Mouse (Mus musculus): ENCODE measurements at regions not wholly inside any gene's neighbourhood (a gene's known extent, or its start where the extent isn't known, plus 50 kb on each side); places are given as distances from the start of the nearest gene placed in this dataset.
A peak's percentile ranks its signal among the peaks of the same experiment; 100 is the strongest.

DNA sequence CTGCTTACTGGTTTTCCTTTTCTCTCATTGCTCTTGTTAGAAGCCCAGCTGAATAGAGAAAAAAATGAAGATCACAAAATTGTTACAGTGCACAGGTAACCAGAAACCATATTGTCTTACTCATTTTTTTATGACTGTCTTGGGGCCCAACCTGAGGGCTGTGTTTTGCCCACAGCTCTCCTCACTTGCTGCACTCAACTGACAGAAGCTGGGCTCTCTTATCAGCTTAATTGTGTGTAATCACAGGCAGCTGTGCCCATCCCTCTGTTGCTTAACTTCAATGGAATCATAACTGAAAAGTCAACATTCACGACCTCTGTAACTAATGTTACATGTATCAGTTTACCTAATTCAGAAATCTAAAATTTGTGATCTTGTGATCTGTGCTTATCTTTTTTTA lies 95.1 kb upstream of the Ankrd50 start:
- no peak for DNase-seq (ENCODE audit: low spot score)

DNA sequence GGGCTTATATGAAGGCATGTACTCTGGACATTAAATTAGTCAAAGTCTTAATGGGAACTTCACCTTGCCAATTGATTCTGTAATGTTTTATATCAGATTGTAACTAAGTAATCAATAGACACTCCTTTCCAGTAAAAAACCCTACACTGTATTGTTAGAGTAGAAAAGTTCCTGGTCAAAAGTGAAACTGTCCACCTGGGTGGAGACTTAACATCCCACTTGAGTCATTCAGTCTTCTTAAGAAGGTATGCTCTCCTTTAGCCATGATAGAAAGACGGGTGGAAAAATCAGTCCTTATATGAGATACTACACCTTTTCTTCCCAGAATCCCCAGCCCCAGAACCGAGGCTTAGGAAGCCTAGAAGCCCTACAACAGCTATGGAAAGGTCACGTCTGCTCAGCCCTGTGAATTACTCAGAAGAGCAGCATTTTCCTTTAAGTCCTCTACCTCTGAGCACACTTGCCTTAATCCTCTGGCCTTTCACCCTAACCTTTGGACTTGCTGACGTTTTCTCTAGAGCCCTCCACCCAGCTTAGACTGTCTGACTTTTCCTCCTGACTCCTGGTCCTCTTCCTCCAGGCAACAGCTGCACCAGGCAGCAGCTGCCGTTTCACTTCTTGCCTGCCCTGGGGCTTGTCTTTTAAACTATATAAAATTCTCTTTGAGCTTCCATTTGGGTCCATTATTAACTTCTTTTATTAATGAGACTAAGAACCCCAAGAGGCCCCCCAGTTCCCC lies 93.4 kb upstream of the Ankrd50 start:
- DNase-seq (ENCODE audit: low spot score): no peak

DNA sequence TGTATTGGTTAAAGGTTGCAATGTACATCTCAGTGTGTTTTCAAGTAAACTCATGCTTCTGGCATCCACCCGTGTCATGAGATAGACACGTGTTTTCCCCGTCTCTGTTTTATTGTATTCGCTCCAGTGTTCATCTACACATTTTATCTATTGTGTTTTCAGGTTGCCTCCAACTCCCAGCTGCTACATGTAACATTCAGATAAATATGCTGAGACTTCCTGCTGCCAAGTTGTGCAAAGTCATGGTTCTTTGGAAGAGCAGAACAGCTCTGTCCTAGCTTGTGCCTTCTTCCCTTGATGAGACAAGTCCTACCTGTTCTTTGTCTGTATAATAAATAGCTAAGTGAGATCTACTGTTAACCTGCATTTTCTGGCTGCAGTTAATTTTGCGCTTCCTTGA lies 89.0 kb upstream of the Ankrd50 start:
- DNase-seq (ENCODE audit: low spot score): no peak

DNA sequence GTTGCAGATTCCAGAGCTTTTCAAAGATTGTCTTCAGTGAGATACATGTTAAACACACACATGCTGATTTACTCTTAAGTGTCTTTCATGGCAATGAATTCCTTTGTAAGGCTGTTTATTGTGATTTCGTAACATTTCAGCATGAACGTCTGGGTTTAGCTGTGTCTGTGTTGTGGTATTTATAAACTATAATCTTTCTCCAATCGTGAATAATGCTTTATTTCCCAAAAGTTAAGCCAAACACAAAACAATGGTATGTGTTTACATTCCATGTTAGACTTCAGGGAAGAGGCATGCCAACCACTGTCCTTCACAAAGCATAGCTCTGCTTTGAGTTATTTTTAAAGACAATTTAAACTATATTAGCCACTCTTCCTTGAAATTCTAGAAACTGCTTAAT lies 87.5 kb upstream of the Ankrd50 start:
- no peak for DNase-seq (ENCODE audit: low spot score)

DNA sequence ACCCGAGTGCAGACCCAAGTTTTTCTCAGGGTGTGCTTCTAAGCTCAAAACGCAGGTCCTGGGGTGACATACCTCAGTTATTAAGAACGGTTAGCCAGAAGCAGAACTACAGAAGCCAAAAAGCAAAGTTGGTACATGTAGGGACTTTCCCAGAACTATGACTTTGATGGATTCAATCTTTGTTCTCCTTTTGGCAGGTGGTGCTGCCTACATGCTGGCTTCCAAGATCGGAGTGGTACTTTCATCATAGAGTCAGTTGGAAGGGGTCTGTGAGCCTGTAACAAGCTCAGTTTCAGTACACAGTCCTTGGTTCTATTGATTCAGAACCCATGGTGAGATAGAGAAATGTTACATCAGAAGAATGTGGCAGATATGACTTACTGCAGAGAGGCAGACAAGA lies 86.6 kb upstream of the Ankrd50 start:
- no peak for DNase-seq (ENCODE audit: low spot score)

DNA sequence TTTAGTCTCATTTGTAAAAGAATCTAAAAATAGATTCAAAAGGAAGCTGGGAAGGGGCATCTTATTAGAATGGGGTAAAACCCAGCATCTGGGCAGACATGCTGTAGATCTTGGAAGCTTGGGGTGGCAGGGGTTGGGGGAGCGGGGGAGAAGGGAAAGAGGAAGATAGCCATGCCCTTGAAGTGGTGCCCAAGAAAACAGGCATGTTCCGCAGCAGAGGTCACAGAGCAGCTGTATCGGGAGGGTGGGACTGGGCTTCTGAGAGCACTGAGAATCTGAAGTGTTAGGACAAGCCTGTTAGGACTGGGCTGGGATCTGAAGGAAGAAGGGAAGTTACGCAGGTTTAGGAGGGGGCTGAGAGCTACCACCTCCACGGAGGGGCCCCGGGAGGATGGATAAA lies 84.4 kb upstream of the Ankrd50 start:
- DNase-seq (ENCODE audit: low spot score): no peak

DNA sequence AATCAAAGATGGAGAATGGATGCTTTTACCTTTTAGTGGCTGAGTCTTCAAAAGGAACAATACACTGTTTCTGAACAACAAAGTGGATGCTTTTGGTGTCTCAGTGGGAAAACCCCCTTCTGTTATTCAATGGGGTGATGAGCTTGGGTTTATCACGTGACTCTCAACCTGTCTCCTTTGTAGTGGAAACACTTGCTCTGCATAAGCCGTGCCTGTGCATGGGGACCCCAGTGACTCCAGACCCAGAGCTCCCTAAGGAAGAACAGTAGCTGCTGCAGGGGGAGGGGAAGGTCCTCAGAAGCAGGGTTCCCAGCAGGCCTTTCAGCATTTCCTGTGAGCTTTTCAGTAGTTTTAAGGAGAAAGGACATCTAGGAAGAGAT lies 83.9 kb upstream of the Ankrd50 start:
- DNase-seq (ENCODE audit: low spot score): no peak

DNA sequence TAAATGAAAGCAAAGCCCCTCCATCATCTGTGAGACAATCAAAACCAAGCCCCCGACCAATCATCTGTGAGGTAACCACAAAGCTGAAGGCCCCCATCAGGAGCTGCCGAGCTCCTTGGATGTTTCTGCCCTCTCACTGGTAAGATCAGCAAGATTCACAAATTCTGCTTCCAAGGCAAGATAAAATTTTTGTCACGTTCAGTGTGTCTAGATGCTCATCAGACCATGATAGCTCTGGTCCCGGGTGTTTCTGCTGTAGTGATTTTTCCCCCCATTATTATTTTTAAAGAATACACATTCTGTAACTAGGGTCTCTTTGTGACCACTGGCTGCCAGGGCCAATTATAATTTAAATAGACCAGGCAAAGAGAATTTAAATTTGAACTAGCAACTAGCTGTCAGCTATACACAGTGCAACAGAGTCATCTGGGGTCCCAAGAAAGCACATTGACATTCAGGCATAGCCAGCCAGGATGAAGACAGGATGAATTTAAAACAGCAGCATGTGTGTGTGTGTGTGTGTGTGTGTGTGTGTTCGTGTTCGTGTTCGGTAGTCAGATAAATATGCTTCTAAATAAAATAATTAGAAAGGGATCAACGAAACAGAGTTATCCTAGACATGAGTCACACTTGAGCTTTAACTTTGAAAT lies 83.4 kb upstream of the Ankrd50 start:
- no peak for DNase-seq (ENCODE audit: low spot score)

DNA sequence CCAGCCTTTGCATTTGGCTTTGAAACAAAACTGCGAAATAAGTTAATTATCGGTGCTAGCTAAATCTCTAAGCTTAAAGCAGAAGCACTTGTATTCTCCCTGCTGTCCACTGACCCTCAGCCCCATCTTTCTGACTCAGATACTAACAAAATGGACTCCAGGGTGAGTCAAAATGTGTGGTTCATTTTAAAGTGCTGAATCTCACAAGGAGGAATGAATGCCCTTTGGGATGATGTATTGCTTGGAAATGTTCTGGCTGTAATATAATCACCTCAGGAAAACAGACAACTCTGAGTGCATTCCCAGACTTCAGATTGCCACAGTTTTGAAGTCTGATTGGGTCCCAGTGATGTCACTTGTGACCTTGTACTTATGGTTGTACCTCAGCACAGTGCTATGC lies 81.9 kb upstream of the Ankrd50 start:
- no peak for DNase-seq (ENCODE audit: low spot score)

DNA sequence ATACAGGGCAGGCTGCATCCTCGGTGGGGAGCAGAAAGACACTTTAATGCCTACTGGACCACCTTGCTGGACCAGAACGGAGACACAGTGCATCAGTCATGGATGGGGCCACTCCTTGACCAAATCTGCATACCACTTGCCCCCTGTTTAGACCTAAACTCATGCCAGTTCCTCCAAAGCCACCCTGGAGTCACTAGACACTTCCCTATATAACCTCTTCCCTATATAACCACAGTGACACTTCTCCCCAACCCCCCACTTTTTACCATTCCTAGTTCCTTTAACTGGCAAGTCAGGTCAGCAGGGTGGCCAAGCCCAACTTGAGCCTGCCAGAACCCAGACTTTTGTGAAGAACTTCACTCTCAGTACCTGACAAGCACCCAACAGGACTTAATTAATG lies 80.2 kb upstream of the Ankrd50 start:
- peak; percentile 10 for DNase-seq (ENCODE audit: low spot score)

DNA sequence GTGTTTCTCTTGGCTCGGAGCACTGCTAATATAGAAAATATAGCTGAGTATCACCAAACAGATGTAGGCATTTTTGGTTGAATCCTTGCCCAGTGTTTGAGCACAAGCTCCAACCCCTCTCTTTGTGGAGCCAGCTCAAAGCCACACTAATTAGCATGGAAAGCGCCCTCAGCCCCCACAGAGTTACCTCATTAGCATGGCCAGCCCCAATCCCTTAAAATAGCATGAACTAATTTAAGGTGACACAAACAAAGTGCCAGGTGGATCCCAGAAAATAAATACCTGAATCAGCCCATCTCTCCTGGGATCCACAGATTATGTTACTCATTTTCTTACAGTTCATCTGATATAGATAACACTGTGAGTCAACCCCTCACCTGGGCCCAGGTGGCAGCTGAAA lies 79.7 kb upstream of the Ankrd50 start:
- DNase-seq (ENCODE audit: low spot score): no peak

DNA sequence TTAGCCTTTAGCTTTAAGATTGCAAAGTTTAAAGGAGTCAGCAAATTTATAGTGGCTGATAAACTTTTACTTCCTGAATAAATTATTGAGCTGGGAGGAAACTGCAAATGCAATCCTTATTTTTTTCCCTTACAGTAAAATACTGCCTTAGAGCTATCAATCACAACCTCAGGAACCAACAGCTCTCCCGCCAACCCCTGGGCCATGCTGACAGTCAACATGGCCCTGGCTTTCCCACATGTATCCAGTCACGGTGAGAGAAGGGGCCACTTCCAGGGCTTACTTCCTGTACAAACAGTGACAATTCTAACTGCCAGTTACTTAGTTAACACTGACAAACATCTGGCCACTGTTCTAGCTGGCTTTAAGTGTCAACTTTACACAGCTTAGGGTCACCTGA lies 76.5 kb upstream of the Ankrd50 start:
- DNase-seq (ENCODE audit: low spot score): no peak

DNA sequence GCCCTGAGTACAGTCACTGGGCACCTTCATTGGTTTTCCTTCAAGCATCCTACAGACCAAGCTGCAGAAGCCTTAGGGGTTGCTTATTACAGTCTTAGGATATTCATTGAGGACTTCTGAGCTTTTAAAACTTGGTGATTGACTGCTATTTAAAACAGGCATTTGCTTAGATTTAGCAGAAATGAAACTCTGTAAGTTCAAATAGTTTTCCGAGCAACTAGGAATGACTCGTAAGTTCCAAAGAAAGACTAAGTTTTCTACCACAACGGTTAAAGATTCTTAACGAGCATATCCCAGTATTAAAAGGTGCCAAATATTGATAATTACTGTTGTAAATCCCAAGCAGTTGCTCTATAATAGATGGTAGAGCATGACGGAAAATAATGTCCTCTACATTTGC lies 71.3 kb upstream of the Ankrd50 start:
- DNase-seq (ENCODE audit: low spot score): no peak

DNA sequence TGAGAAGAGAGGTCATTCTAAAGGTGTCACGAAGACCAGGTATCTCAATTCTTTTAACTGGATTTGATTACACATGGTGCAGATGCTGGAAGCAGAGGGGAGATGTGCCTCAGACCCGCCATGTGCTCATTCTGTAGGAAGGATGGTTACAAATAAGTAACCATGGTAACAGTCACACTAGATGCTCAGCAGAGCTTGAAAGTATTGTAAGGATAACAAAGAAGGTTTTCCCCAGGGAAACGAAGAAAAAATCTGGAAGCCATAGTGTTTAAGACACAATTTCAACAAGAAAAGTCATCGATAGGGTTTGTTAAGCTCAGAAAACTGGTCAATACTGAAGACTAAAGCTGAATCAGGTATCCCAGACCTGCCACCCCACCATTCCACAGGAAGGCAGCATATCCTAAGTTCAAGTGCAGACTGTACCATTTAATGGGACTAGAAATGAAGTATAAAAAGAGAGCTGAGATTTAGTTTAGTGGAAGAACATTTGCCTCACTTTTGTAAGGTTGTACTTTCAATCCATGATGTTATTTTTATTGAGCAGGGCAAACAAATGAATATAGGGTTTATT lies 68.9 kb upstream of the Ankrd50 start:
- no peak for DNase-seq (ENCODE audit: low spot score)

DNA sequence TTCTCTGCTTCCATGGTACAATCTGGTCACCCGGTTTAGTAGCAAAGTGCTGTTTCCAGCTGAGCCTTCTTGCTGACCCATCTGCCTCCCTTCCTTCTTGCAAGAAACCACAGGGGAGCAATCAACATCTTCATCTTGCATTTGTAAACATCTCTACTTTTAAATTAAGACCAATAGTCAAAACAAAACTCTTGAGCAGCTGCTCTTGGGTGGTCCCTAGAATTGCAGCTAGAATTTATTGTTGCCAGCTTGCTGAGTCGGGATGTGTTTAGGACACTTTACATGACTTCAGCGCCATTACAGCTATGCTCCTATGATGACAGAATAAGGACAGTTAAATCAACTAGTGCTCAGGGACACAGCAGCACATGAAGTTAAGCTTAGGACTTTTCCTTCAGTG lies 62.4 kb upstream of the Ankrd50 start:
- DNase-seq (ENCODE audit: low spot score): no peak

DNA sequence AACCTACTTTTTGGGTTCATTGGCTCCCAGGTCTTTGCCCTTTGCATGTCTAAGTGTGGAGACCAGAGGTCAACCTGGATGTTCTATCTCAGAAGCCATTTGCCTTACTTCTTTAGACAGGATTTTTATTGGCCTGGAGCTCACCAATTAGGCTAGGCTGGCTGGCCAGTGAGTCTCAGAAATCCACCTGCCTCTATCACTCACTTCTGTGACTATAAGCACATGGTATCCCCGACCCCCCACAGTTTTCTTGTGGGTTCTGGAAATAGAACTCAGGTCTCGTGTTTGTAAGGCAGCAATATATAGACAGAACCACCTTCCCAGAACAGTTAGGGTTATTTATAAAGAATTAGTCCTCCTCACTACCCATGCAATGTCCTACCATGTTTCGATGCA lies 60.9 kb upstream of the Ankrd50 start:
- no peak for DNase-seq (ENCODE audit: low spot score)

DNA sequence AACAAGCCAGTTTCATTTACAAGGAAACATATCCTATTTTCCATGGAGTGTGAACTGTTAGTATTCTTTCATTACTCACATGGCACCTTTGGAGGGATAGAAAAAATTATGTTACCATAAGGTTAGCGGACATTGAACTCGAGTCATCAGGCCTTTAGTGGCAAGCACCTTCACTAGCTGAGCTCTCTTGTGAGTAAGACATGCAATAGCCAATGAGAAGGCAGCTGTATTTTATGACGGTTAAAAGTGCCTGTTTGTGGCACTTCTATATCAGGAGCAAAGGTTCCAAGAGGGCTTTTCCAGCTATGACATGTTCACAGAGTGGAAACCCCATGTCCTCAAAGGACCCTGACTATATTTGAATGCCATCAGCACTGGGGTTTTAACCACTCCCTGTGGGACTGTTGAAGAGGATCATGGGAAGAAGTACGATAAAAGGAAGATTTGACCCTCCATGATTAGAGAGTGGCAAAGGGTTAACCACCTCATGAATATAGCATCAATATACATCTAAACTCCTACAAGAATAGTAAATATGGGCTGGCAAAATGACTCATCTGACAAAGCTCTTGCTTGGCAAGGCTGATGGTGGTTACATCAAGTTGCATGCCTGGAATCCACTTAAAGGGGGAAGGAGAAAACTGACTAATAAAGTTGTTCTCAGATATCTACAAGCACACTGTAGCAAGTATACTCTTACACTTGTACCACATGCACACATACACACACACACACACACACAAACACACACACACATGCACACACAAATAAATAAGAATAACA lies 60.3 kb upstream of the Ankrd50 start:
- no peak for DNase-seq (ENCODE audit: low spot score)

DNA sequence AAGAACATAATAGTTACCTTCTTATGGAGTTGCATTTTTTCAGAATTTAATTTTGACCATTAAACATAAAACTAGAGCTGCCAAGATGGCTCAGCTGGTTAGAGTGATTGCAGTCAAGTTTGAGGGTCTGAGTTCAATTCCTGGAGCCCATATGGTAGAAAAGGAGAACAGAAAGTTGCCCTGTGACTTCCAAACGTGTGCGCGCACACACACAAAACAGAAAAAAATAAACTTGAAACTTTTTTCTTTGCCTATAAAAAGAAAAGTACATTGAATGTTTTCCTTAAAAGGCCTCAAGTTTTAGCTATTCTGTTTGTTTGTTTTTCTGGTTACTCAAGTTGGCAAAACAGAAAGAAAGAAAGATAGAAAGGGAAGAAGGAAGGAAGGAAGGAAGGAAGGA lies 59.2 kb upstream of the Ankrd50 start:
- no peak for DNase-seq (ENCODE audit: low spot score)

DNA sequence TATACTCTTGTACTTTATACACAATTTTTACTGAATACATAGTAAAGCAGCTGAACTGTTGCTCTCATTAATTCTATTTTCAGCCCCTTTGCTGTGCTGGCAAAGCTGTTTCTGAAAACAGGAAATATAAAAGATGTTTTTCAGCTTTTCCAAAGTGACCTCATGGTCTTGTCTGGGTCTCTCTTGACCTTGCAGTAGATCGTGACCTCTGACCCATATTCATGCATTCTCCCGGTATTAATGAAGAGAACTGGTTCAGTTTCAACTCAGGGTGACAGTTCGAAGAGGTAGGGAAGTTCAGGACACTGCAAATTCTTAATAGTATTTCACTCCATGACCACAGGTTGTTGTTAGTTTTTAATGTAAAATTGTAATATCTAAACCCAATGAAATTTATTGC lies 56.7 kb upstream of the Ankrd50 start:
- DNase-seq (ENCODE audit: low spot score): no peak

DNA sequence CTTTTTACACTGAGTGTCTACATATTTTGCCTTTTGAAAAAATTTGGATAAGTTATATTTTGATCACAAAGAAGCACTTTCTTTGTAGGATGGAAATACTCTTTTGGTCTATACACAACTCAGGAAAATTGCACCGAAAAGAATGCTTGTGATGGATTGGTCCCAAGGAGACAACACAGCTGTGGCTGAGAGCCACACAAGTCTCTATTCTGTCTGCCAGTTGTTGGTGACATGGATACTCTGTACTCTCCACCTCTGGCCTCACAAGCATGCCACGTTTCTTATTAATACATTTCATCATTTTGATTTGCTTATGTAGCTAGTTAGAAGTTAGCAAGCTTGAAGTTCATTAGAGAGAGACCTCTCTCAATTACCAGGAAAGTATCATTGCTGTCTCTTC lies 53.7 kb upstream of the Ankrd50 start:
- DNase-seq (ENCODE audit: low spot score): no peak

DNA sequence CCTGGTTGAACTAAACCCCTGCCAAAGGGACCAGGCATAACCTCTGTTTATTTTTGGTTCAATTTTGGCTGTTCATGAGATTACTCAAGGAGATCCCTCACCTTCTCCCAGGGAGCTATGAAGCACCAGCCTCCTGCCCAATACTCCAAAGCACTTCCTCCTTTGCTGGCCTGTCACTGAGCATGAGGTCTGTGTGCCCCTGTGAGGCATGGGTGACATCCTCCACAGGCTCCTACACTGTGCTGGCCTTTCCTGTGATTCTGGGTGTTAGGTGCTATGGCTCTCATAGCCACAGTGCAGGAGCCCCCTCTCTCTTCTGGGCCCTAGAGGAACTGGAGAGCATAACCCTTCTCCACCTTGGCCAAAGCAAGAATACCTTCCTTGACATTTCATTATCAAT lies 53.1 kb upstream of the Ankrd50 start:
- no peak for DNase-seq (ENCODE audit: low spot score)
